Mouse (Mus musculus): ENCODE results near the gene Kbtbd3.

The Kbtbd3 gene

GRCm38 (mm10) chr9:4309351-4310085 lies at the start of gene Kbtbd3, which contains the start of gene Aasdhppt:
Gene Kbtbd3, plus strand, starts transcription at chr9:4309833.
Gene Aasdhppt, minus strand, starts transcription at chr9:4309471.
- DNase-seq: peak; percentile 98 to 100

GRCm38 (mm10) chr9:4259841-4260745 lies 49.5 kb upstream of the Kbtbd3 start:
- peak in 1 of 2 experiments; percentile 46 for DNase-seq

- no peak for DNase-seq
Measured at GRCm38 (mm10) chr9:4260746-4261090, 48.9 kb upstream of the Kbtbd3 start.

- DNase-seq: no peak
Measured at GRCm38 (mm10) chr9:4266881-4267280, 42.8 kb upstream of the Kbtbd3 start.

GRCm38 (mm10) chr9:4283850-4284249 lies 25.8 kb upstream of the Kbtbd3 start:
- DNase-seq: no peak

GRCm38 (mm10) chr9:4300466-4300865 lies 9.2 kb upstream of the Kbtbd3 start:
- no peak for DNase-seq

GRCm38 (mm10) chr9:4304867-4305266 lies 4.8 kb upstream of the Kbtbd3 start:
- DNase-seq: no peak

- DNase-seq: no peak
Measured at GRCm38 (mm10) chr9:4308628-4309350, 844 bp upstream of the Kbtbd3 start.

- DNase-seq: no peak
Measured at GRCm38 (mm10) chr9:4310706-4311105, 1.1 kb downstream of the Kbtbd3 start.

GRCm38 (mm10) chr9:4311162-4311561 lies 1.5 kb downstream of the Kbtbd3 start:
- DNase-seq: no peak

GRCm38 (mm10) chr9:4313946-4314345 lies 4.3 kb downstream of the Kbtbd3 start:
- DNase-seq: no peak

- DNase-seq: no peak
Measured at GRCm38 (mm10) chr9:4315746-4316145, 6.1 kb downstream of the Kbtbd3 start.

- DNase-seq: no peak
Measured at GRCm38 (mm10) chr9:4318939-4319721, 9.5 kb downstream of the Kbtbd3 start.

GRCm38 (mm10) chr9:4353163-4353562 lies 43.5 kb downstream of the Kbtbd3 start:
- no peak for DNase-seq

- DNase-seq: peak; percentile 97 to 99
Measured at GRCm38 (mm10) chr9:4375828-4376639, 66.4 kb downstream of the Kbtbd3 start, which contains the start of gene Msantd4. Gene Msantd4, plus strand, starts transcription at chr9:4376562.

GRCm38 (mm10) chr9:4376640-4377120 lies 67.0 kb downstream of the Kbtbd3 start:
- no peak for DNase-seq
